Mouse (Mus musculus) kidney, postnatal 14 days (tissue): ENCODE results near the gene Hmcn1.

Experiments
- DNase-seq: peaks from one replicate; pipeline ENCODE4 v3.0.0; 2022; ENCODE audit warnings: mixed read lengths

Gene Hmcn1

DNA sequence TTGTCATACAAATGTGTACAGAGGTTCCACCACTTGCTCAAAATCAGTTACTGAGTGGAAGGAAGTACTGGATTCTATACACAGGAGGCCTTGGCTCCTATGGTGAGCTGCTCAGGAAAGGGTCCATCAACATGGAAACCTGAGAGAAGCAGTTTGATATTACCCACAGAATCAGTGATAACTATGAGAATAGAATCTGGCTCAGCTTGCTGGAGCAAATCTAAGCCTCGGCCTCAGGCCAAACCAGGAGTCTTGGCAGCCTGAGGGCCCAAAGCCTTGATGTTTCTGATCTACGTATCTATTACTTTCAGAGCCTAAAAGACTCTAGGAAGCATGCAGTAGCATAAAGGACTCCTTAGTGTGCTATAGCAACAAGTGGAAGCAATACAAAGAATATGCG lies 220.3 kb downstream of the Hmcn1 start:
- DNase-seq = no peak

- DNase-seq = no peak
These were observed 222.2 kb downstream of the Hmcn1 start for GRCm38 (mm10) chr1:150770948-150771521.

- DNase-seq = no peak
These were observed 223.4 kb downstream of the Hmcn1 start for GRCm38 (mm10) chr1:150769836-150770235.

- no peak for DNase-seq
These were observed 231.6 kb downstream of the Hmcn1 start for GRCm38 (mm10) chr1:150761678-150762077.

DNA sequence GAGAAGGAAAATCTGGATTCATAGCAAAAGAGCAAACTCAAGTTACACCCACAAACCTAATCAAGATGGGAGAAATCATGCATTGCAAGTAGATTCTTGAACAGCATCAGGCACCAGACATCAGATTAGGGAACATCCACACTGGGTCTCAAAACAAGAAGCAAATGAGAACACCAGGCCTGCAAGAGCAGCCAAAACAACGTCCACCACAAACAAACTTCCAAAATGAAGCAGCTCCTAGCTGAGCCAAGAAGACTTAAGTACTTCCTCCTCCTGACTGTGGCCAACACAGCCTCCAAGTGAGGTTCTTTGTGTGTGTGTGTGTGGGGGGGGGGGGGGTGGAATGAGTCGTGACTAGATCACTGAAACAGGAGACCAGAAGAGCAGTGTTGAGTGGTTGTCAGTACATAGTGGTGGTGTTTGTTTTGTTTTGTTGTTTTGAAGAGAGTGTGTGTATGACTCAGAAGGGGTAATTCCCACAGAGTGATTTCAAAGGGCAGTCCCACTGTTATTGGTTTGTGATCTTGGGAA lies 232.4 kb downstream of the Hmcn1 start:
- no peak for DNase-seq

GRCm38 (mm10) chr1:150759476-150760079 lies 233.7 kb downstream of the Hmcn1 start:
- peak; percentile 52 for DNase-seq

GRCm38 (mm10) chr1:150753920-150754319 lies 239.3 kb downstream of the Hmcn1 start:
- DNase-seq = no peak

GRCm38 (mm10) chr1:150748783-150749182 lies 244.5 kb downstream of the Hmcn1 start:
- no peak for DNase-seq

DNA sequence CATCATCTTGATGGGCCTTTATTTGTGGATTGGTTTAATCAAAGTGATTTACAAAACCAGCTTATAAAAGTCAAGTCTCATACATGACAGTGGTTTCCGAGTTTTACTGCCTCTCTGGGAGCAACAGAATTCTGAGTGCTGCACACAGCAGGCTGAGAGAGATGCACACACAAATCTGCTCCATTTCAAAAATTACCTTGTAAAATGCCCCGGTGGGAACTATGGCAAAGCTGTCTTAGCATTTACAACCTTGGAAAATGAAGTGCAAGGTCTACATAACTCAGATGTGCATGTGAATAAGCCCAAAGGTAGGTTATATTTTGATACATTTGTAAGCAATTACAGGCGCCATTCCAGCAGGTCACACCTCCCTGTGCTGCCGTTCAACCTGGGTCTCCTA lies 245.5 kb downstream of the Hmcn1 start:
- no peak for DNase-seq

GRCm38 (mm10) chr1:150743097-150743843 lies 250.0 kb downstream of the Hmcn1 start:
- DNase-seq = peak; percentile 10

- DNase-seq = no peak
These were observed 250.7 kb downstream of the Hmcn1 start for GRCm38 (mm10) chr1:150742376-150743087.

DNA sequence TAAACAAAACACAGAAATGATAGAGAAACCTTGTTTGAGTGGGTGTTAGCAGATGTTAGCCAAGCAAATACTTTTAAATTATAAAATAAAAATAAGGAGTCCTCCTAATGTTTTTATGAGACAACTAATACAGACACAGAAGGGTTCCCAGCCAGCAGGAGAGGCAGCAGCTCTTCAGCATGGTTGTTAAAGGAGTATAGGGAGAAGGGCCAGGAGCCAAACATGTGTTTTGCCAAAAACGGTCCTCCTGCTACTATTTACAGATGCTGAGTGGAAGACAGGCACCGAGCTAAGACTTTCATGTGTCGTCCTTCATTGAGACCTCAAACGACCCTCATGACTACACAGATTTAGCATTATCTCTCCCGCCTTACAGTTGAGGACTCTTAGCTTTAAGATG lies 281.8 kb downstream of the Hmcn1 start:
- no peak for DNase-seq

- no peak for DNase-seq
These were observed 286.7 kb downstream of the Hmcn1 start for GRCm38 (mm10) chr1:150706502-150706901.

DNA sequence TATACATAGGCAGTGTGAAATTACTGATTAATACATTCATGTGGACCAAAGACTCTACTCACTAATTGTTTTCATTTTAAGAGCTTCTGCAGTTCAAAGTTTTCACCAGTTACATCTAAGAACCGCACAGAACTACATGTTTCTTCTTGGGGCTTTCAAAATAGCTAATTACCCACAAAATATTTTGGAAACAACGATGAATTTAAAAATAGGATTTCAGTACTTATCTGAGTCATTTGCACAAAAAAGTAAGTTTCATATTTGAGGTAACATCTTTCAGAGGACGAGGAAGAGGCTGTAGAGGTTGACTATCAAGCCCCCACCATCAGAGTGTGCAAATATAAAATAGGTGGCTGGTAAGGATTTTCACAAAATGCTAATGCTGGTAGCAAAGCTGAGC lies 295.5 kb downstream of the Hmcn1 start:
- no peak for DNase-seq

DNA sequence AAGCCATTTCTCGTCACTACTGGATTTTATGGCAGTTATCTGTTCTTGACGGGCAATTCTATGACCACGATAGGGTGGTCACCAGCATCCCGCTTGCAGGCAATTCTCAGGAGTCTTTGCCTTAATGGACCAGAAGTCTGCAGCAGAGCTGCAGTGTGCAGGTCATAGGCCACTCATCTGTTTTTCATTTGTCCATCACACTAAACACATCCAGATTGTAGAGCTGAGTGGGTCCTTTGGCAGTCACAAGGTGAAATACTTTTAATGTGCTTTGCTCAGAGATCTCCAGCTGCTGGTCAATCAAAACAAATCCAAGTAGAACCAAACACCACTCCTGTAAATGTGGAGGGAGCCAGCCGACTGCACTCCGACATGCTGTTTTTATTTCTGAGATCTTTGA lies 311.2 kb downstream of the Hmcn1 start:
- no peak for DNase-seq

DNA sequence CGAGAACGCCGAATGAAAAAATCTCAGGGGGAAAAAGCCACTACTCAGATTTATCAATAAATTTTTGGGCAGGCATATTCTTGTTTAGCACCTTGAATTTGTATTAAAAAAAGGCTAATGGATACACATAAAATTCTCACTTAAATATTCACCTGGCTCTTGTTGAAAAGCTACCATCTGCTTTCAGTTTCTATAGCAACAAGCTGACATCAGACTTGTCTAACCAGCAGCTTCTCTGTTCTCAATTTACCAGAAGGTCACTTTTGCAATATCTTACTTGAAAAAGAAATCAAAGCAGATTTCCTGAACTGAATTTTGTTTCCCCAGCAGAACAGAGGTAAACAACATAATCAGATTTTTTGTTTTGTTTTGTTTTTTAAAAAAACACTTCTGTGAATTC lies 311.8 kb downstream of the Hmcn1 start:
- DNase-seq = no peak

GRCm38 (mm10) chr1:150681006-150681405 lies 312.2 kb downstream of the Hmcn1 start:
- no peak for DNase-seq

DNA sequence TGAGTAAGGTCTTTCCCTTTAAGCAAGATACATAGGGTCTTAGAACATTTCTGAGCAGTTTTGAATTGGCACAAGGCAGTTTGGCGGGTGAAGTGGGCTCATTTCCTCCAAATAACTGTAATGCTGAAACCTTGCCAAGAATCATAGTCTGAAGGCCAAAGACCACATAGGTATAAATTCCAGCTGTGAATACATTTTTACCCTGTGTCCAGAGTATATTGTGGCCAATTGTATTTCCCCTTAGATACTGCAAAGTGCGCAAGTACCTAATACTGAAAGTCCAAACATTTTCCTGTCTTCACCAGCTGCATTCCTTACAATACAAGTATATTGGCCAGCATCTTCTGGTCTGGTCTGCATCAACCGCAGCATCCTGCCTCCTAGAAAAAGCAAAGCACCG lies 312.9 kb downstream of the Hmcn1 start:
- DNase-seq = no peak

- DNase-seq = no peak
These were observed 347.9 kb downstream of the Hmcn1 start for GRCm38 (mm10) chr1:150645314-150645713.

- no peak for DNase-seq
These were observed 353.7 kb downstream of the Hmcn1 start for GRCm38 (mm10) chr1:150639522-150639921.

DNA sequence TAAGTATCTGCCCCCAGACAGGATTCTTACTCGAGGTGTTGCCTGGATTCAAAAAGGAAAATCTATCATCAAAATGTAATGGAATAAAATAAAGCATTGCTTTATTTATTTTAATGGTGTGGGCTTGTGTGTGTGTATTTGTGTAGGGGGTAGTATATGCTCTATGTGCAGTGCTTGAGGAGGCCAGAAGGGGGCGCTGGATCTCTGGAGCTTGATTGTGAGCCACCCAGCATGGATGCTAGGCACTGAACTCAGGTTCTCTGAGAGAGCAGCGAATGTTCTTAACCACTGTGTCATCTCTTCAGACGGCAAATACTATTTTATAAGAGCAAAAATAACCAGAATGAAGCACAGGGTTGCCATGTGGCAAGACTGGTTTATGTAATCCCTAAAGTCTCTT lies 360.7 kb downstream of the Hmcn1 start:
- DNase-seq = no peak

GRCm38 (mm10) chr1:150631856-150632171 lies 361.4 kb downstream of the Hmcn1 start:
- DNase-seq = no peak

DNA sequence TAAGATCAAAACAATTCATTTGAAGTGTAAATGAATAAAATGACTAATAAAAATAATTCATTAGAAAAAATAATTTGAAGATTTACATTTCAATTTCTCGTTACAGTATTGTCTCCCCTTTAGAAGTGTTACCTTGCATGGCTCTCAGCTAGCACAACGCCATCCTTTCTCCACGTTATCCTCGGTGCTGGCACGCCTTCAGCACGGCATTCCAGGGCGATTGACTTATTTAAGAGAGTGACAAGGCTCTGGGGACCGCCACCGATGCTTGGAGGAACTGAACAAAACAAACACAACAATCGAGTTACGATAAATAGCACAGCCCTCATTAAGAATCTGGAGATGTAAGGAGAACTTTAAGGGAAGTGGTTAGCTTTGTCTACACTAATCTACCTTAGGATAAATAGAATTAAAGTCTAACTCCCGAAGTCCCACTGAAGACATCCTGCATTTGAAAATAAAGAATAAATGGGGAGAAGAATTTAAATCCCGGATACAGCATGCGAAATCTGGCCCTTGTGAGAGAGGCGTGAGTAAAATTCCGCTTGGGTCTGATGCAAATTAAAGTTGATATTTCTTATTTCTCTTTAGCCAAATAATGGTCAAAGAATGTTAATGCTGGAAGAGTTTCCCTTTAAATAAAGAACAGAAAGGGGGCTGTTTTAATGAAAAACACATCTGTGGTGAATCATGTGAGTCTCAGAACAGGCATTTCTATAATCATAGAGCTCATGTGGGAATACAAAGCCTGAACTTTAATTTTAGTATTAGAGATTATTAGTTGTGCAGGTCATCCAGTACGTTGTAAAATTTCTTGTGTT lies 362.0 kb downstream of the Hmcn1 start:
- no peak for DNase-seq
